9 mouse cellular contexts compared by ENCODE assay signal in the genomic region with DNA sequence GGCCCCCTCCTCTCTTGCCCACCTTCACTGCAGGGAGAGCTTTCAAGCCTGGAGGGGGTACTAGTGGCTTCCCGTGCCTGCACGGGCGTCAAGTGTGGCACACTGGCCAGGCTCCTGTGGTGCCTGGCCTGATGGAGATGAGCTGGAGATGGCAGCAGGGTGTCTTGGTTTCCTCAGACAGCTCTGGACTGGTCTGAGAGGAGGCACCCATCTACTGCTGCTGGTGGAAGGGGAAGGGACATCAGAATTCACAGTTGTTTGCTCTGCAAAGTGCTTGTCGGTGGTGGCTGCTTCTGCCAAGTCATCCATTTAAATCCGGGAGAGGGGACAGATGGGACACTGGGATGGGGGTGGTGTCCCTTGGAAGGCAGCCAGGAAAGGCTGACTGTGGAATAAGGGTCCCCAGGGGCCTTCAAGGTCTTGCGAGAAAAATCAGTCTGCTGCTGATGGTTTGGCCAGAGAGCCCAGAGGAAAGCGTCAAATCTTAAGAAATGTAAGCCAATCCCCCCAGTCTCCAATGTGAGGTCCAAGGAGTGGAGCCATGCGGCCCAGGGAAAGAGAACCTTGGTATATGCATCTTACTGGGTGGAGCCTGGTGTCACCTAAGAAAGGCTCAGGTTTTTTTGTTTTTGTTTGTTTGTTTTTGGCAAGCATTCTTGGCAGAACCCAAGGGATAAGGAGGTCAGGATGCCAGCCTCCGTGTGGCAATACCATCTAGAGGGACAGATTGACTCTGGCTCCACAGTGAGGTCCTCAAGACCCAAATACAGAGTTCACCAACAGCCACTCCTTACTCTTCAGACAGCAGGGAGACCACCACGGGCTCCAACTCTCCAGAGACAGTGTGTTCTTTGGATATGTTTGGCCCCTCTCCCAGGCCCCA. TPM values are rescaled to one million over a fixed set of nuclear protein-coding genes. Genes with fewer than 3 reads are reported as not detected.
A peak's percentile ranks its signal among the peaks of the same experiment; 100 is the strongest.
DNase-seq lines count a peak whose midpoint lies in the region; ATAC-seq and TF ChIP-seq lines count a peak whose summit lies in the region.
"Had no signal": no experiment of that assay in that cellular context is flagged by ENCODE, and none has a peak within 500 bp of the region (broad histone marks: within the 10 kb centered on the region; RNA-seq: fewer than 3 reads in every experiment).

No protein-coding gene starts in this region.

- no peaks in the 10 kb centered on the region for H3K27me3 ChIP-seq in liver, adult 2 months (ENCODE audit: control insufficient read depth, insufficient read depth, low read length)

- 19% methylated on average over 10 of the region's 10 CpGs for WGBS in liver, adult 2 months

- TF ChIP-seq POLR2A in liver, adult 2 months (IDR thresholded peaks at IDR 0.05; ENCODE audit: extremely low read depth, insufficient read depth, low read length): no peak

- no peaks in the 10 kb centered on the region for H3K79me2 ChIP-seq in liver, adult 2 months (ENCODE audit: control insufficient read depth, insufficient read depth, low read length)

- H3K27ac ChIP-seq in liver, adult 2 months (replicated peaks; ENCODE audit: insufficient read depth, low read depth, low read length): peak overlapping the region; percentile 89
- H3K27ac ChIP-seq: left cerebral cortex, adult 2 months had no signal

- DNase-seq in adrenal gland, adult 2 months: peak; percentile 38
- DNase-seq in adrenal gland, adult 8-10 months: no peak
- peak; percentile 86 for DNase-seq in liver, adult 2 months (ENCODE audit: extremely low read depth, low read depth, low spot score)
- DNase-seq in liver: no peak
- DNase-seq in gastrocnemius, postnatal 25 days: peak; percentile 45
- DNase-seq in layer of hippocampus, adult 9-11 months: peak; percentile 52
- no peak for DNase-seq in thymus, adult 18-20 months

- H3K9ac ChIP-seq in liver, adult 2 months (ENCODE audit: low read depth, low read length): peak overlapping the region; percentile 12

- peaks cover 15% of the 10 kb centered on the region; the same call in 1 of the 2 replicates for H3K36me3 ChIP-seq in liver, adult 2 months (ENCODE audit: control insufficient read depth, insufficient read depth, low read length)

- no peak for ATAC-seq in megakaryocyte progenitor cell, adult 5-6 weeks (replicated peaks; ENCODE audit: poor library complexity)

- H3K4me1 ChIP-seq in liver, adult 2 months (ENCODE audit: control insufficient read depth, insufficient read depth, low read length): peaks cover 42% of the 10 kb centered on the region

- no peak for TF ChIP-seq CTCF in liver, adult 2 months (IDR thresholded peaks at IDR 0.05; ENCODE audit: low read depth, low read length)

- no peak overlapping the region for H3K4me3 ChIP-seq in liver, adult 2 months (ENCODE audit: insufficient read depth, low read depth, low read length)
- H3K4me3 ChIP-seq: left cerebral cortex, adult 2 months had no signal

RNA-seq across cellular contexts. Expression of a gene that starts 17.9 kb away (rescaled TPM):
- 10 to 100 TPM; 15.6 to 32.1 TPM for total RNA-seq in adrenal gland, adult 2 months (2021)
- polyA plus RNA-seq in adrenal gland, adult 2 months (2012; rRNA removed): 16.3 and 20.1 TPM in 2 replicates
- 10 to 100 TPM; 13.4 to 16.2 (median 14.4) TPM for total RNA-seq in adrenal gland, adult 8-10 months (2022)
- total RNA-seq in liver, adult 2 months (2014; rRNA removed): 2.7 and 3.6 TPM in 2 replicates
- polyA plus RNA-seq in liver, adult 2 months (2012; rRNA removed): 5.5 and 6.0 TPM in 2 replicates
- total RNA-seq in gastrocnemius, postnatal 25 days (2021): 1 to 10 TPM; 1.9 to 2.3 TPM
- total RNA-seq in megakaryocyte progenitor cell, adult 5-6 weeks (2015): 2.4 and 3.4 TPM in 2 replicates
- total RNA-seq in megakaryocyte progenitor cell, adult 5-6 weeks (2017): 2.6 and 3.0 TPM in 2 replicates

RNA-seq across cellular contexts. Expression of a gene that starts 28.7 kb away (rescaled TPM):
- total RNA-seq in adrenal gland, adult 2 months (2021): 1 to 10 TPM; 7.1 to 7.9 TPM
- polyA plus RNA-seq in adrenal gland, adult 2 months (2012; rRNA removed): 1.5 and 2.2 TPM in 2 replicates
- 10 to 100 TPM in 1 of 4 experiments, 1 to 10 TPM in 3; 7.7 to 11.0 (median 9.6) TPM for total RNA-seq in adrenal gland, adult 8-10 months (2022)
- total RNA-seq in liver, adult 2 months (2014; rRNA removed): 3.8 TPM in 2 replicates
- 1.0 and 1.4 TPM in 2 replicates for polyA plus RNA-seq in liver, adult 2 months (2012; rRNA removed)
- 1 to 10 TPM; 2.6 to 4.3 TPM for total RNA-seq in gastrocnemius, postnatal 25 days (2021)
- 11.1 and 18.4 TPM in 2 replicates for total RNA-seq in megakaryocyte progenitor cell, adult 5-6 weeks (2015)
- total RNA-seq in megakaryocyte progenitor cell, adult 5-6 weeks (2017): 10.9 and 16.9 TPM in 2 replicates

RNA-seq across cellular contexts. Expression of a gene that starts 41.0 kb away (rescaled TPM):
- total RNA-seq in adrenal gland, adult 2 months (2021): 100 to 1,000 TPM; 369 to 456 TPM
- 31.5 and 38.6 TPM in 2 replicates for polyA plus RNA-seq in adrenal gland, adult 2 months (2012; rRNA removed)
- 100 to 1,000 TPM; 275 to 400 (median 333) TPM for total RNA-seq in adrenal gland, adult 8-10 months (2022)
- total RNA-seq in liver, adult 2 months (2014; rRNA removed): 59.5 and 87.1 TPM in 2 replicates
- 25.9 and 26.2 TPM in 2 replicates for polyA plus RNA-seq in liver, adult 2 months (2012; rRNA removed)
- total RNA-seq in gastrocnemius, postnatal 25 days (2021): 10 to 100 TPM; 46.3 to 58.5 TPM
- total RNA-seq in megakaryocyte progenitor cell, adult 5-6 weeks (2015): 678 and 715 TPM in 2 replicates
- 1,407 and 1,519 TPM in 2 replicates for total RNA-seq in megakaryocyte progenitor cell, adult 5-6 weeks (2017)

RNA-seq across cellular contexts. Expression of a gene that starts 42.9 kb away (rescaled TPM):
- 100 to 1,000 TPM in 1 of 2 experiments, 10 to 100 TPM in 1; 93.2 to 112 TPM for total RNA-seq in adrenal gland, adult 2 months (2021)
- polyA plus RNA-seq in adrenal gland, adult 2 months (2012; rRNA removed): 8.5 and 11.2 TPM in 2 replicates
- 100 to 1,000 TPM in 2 of 4 experiments, 10 to 100 TPM in 2; 92.6 to 121 (median 106) TPM for total RNA-seq in adrenal gland, adult 8-10 months (2022)
- 17.0 and 26.1 TPM in 2 replicates for total RNA-seq in liver, adult 2 months (2014; rRNA removed)
- polyA plus RNA-seq in liver, adult 2 months (2012; rRNA removed): 9.7 and 10.4 TPM in 2 replicates
- total RNA-seq in gastrocnemius, postnatal 25 days (2021): 10 to 100 TPM; 43.5 to 44.5 TPM
- 134 and 147 TPM in 2 replicates for total RNA-seq in megakaryocyte progenitor cell, adult 5-6 weeks (2015)
- total RNA-seq in megakaryocyte progenitor cell, adult 5-6 weeks (2017): 416 and 463 TPM in 2 replicates

Comparison
In these comparisons a context has a peak if more than half of its experiments do, and no peak if none do; other contexts are left out.
1. DNase-seq: peak in adrenal gland, adult 2 months (single experiment), liver, adult 2 months (single experiment), gastrocnemius, postnatal 25 days (single experiment) and layer of hippocampus, adult 9-11 months (single experiment); none in adrenal gland, adult 8-10 months (single experiment), liver (single experiment) and thymus, adult 18-20 months (0 of 2).